In the genomic region with DNA sequence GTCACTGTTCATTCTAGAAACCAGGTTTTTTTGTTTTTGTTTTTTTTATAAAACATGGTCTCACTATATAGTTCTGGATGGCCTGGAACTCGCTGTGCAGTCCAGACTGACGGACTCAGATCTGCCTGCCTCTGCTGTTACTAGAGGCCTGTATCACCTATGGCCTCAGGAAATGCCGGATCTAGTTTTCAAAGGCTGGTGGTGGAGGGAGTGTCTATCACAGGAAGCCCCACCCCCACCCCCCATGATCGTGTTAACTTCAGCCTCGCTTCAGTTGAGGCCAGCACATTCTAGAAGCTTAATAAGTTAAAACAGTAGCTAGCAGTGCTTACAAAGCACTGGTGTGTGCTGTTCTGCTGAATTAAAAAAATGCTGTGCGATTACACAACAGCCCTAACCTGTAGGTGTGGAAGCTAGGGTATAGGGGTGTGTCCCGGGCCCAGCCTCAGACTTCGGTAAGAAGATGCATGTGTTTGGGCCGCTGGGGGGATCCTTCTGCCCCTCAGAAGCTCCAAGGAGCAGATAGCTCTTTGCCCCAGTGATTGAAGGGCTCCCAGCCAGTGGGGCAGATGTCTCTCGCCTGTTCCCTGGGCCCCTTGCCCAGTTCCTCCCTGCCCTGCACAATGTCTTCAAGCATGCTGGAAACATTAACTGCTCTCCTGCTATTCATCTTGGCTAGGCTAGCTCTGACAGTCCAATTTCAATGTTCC, we compare ENCODE assay signal across 9 mouse cellular contexts.
DNase-seq lines count a peak whose midpoint lies in the region; ATAC-seq lines count a peak whose summit lies in the region.
"Had no signal": no experiment of that assay in that cellular context is flagged by ENCODE, and none has a peak within 500 bp of the region (broad histone marks: within the 10 kb centered on the region; RNA-seq: fewer than 3 reads in every experiment).

No protein-coding gene starts in this region.

- no peaks in the 10 kb centered on the region for H3K9me3 ChIP-seq in forebrain, embryonic 13.5 days (replicated peaks)
- no peaks in the 10 kb centered on the region for H3K9me3 ChIP-seq in forebrain, embryonic 12.5 days
- H3K9me3 ChIP-seq in embryonic facial prominence, embryonic 11.5 days (replicated peaks; ENCODE audit: control insufficient read depth, low read length) = no peaks in the 10 kb centered on the region
- no peaks in the 10 kb centered on the region for H3K9me3 ChIP-seq in heart, embryonic 13.5 days
- no peaks in the 10 kb centered on the region for H3K9me3 ChIP-seq in kidney, embryonic 15.5 days (replicated peaks)

- peak; percentile 46 for ATAC-seq in forebrain, embryonic 13.5 days
- no peak for ATAC-seq in forebrain, embryonic 12.5 days (ENCODE audit: low FRiP score)
- no peak for ATAC-seq in embryonic facial prominence, embryonic 11.5 days (replicated peaks; ENCODE audit: insufficient number of reproducible peaks, low FRiP score, low TSS enrichment, low read depth)
- ATAC-seq in heart, embryonic 13.5 days (ENCODE audit: extremely low read depth, insufficient number of reproducible peaks, low FRiP score, low TSS enrichment) = no peak
- ATAC-seq in kidney, embryonic 15.5 days (replicated peaks; ENCODE audit: low FRiP score) = peak; percentile 74
- ATAC-seq in megakaryocyte, adult 5-6 weeks (ENCODE audit: poor library complexity, severe bottlenecking) = peak; percentile 62

- no peaks in the 10 kb centered on the region for H3K27me3 ChIP-seq in forebrain, embryonic 13.5 days
- no peaks in the 10 kb centered on the region for H3K27me3 ChIP-seq in forebrain, embryonic 12.5 days
- no peaks in the 10 kb centered on the region for H3K27me3 ChIP-seq in embryonic facial prominence, embryonic 11.5 days (ENCODE audit: control insufficient read depth, insufficient read depth, low read length)
- H3K27me3 ChIP-seq in heart, embryonic 13.5 days (replicated peaks) = no peaks in the 10 kb centered on the region
- H3K27me3 ChIP-seq in kidney, embryonic 15.5 days = no peaks in the 10 kb centered on the region
- H3K27me3 ChIP-seq: CH12.LX had no signal

- H3K4me2 ChIP-seq in forebrain, embryonic 13.5 days = no peak overlapping the region
- no peak overlapping the region for H3K4me2 ChIP-seq in forebrain, embryonic 12.5 days
- no peak overlapping the region for H3K4me2 ChIP-seq in embryonic facial prominence, embryonic 11.5 days (ENCODE audit: low read depth, low read length)
- no peak overlapping the region for H3K4me2 ChIP-seq in heart, embryonic 13.5 days
- H3K4me2 ChIP-seq in kidney, embryonic 15.5 days = no peak overlapping the region

- no peaks in the 10 kb centered on the region for H3K36me3 ChIP-seq in forebrain, embryonic 13.5 days (ENCODE audit: poor library complexity, severe bottlenecking)
- no peaks in the 10 kb centered on the region for H3K36me3 ChIP-seq in forebrain, embryonic 12.5 days (replicated peaks)
- no peaks in the 10 kb centered on the region for H3K36me3 ChIP-seq in embryonic facial prominence, embryonic 11.5 days (replicated peaks; ENCODE audit: control insufficient read depth, insufficient read depth, low read depth, low read length)
- no peaks in the 10 kb centered on the region for H3K36me3 ChIP-seq in heart, embryonic 13.5 days
- no peaks in the 10 kb centered on the region for H3K36me3 ChIP-seq in kidney, embryonic 15.5 days

- H3K4me3 ChIP-seq in forebrain, embryonic 13.5 days = no peak overlapping the region
- H3K4me3 ChIP-seq in forebrain, embryonic 12.5 days (replicated peaks) = no peak overlapping the region
- no peak overlapping the region for H3K4me3 ChIP-seq in embryonic facial prominence, embryonic 11.5 days (ENCODE audit: low read depth, low read length)
- H3K4me3 ChIP-seq in heart, embryonic 13.5 days = no peak overlapping the region
- H3K4me3 ChIP-seq in kidney, embryonic 15.5 days (replicated peaks) = no peak overlapping the region

- DNase-seq in MN1 (ENCODE audit: low spot score) = peak; percentile 86
- DNase-seq in embryonic facial prominence, embryonic 11.5 days (ENCODE audit: low spot score) = peak; percentile 13
- DNase-seq in yolk sac, embryonic 10.5 days (ENCODE audit: low spot score) = peak; percentile 36

- H3K9ac ChIP-seq in forebrain, embryonic 13.5 days = no peak overlapping the region
- no peak overlapping the region for H3K9ac ChIP-seq in forebrain, embryonic 12.5 days
- H3K9ac ChIP-seq in embryonic facial prominence, embryonic 11.5 days (replicated peaks; ENCODE audit: low read length) = peak overlapping the region; percentile 13; the same call in 1 of the 2 replicates
- H3K9ac ChIP-seq in heart, embryonic 13.5 days = no peak overlapping the region
- H3K9ac ChIP-seq in kidney, embryonic 15.5 days = no peak overlapping the region

- H3K4me1 ChIP-seq in forebrain, embryonic 13.5 days = peaks cover 50% of the 10 kb centered on the region
- peaks cover 27% of the 10 kb centered on the region for H3K4me1 ChIP-seq in forebrain, embryonic 12.5 days
- H3K4me1 ChIP-seq in embryonic facial prominence, embryonic 11.5 days (ENCODE audit: control insufficient read depth, insufficient read depth, low read length) = peaks cover 5% of the 10 kb centered on the region
- H3K4me1 ChIP-seq in heart, embryonic 13.5 days = peaks cover 50% of the 10 kb centered on the region
- peaks cover 32% of the 10 kb centered on the region for H3K4me1 ChIP-seq in kidney, embryonic 15.5 days

- peak overlapping the region; percentile 66 for H3K27ac ChIP-seq in forebrain, embryonic 13.5 days
- no peak overlapping the region for H3K27ac ChIP-seq in forebrain, embryonic 12.5 days
- no peak overlapping the region for H3K27ac ChIP-seq in embryonic facial prominence, embryonic 11.5 days (replicated peaks; ENCODE audit: low read depth, low read length)
- H3K27ac ChIP-seq in heart, embryonic 13.5 days (replicated peaks) = peak overlapping the region; percentile 42
- peak overlapping the region; percentile 82 for H3K27ac ChIP-seq in kidney, embryonic 15.5 days

- 70% methylated on average over 10 of the region's 10 CpGs for WGBS in forebrain, embryonic 13.5 days
- WGBS in forebrain, embryonic 12.5 days = 72% methylated on average over 10 of the region's 10 CpGs
- WGBS in embryonic facial prominence, embryonic 11.5 days = 53% methylated on average over 10 of the region's 10 CpGs
- 54% methylated on average over 10 of the region's 10 CpGs for WGBS in heart, embryonic 13.5 days
- WGBS in kidney, embryonic 15.5 days = 40% methylated on average over 10 of the region's 10 CpGs

Comparison
In these comparisons a context has a peak if more than half of its experiments do, and no peak if none do; other contexts are left out.
1. ATAC-seq: peak in forebrain, embryonic 13.5 days (single experiment), kidney, embryonic 15.5 days (single experiment) and megakaryocyte, adult 5-6 weeks (single experiment); none in forebrain, embryonic 12.5 days (single experiment), embryonic facial prominence, embryonic 11.5 days (single experiment) and heart, embryonic 13.5 days (single experiment).
2. H3K27ac ChIP-seq: peak in forebrain, embryonic 13.5 days (single experiment), heart, embryonic 13.5 days (single experiment) and kidney, embryonic 15.5 days (single experiment); none in forebrain, embryonic 12.5 days (single experiment) and embryonic facial prominence, embryonic 11.5 days (single experiment).
3. DNase-seq: peak in every context shown above with its lines; median percentile 86 in MN1; 36 in yolk sac, embryonic 10.5 days; 13 in embryonic facial prominence, embryonic 11.5 days.